Mouse (Mus musculus) gastrocnemius, postnatal 25 days (tissue): ENCODE data around the gene Mtch1. TPM values are rescaled to one million over a fixed set of nuclear protein-coding genes. Genes with fewer than 3 reads are reported as not detected.
"Not testable (repeated sequence)": the region's sequence is repeated elsewhere in the genome, so short reads cannot be mapped to it uniquely, and the experiment has no call there.

ENCODE experiments used
- DNase-seq: peaks from one replicate; pipeline ENCODE4 v3.0.0; 2022
- long read RNA-seq, 2 experiments: library from polyadenylated mRNA; stranded (forward); transcript quantifications; one replicate each; pipeline ENCODE4 v2.0.0; 2021
- total RNA-seq, 2 experiments: library from RNA; stranded (reverse); gene quantifications; 1 replicate in 1 of 2; 2 replicates in 1 of 2; pipeline ENCODE4 v1.2.3; 2021

The Mtch1 gene
- 100 to 1,000 TPM; 104 to 106 TPM for total RNA-seq
- long read RNA-seq, experiment 1, transcript Mtch1-201 (12 exons, 1,952 nt) = minor isoform, 61 of 212 reads
- long read RNA-seq, experiment 1, transcript Mtch1-202 (12 exons, 1,897 nt) = major isoform, 98 of 212 reads
- long read RNA-seq, experiment 1, transcript Mtch1-218 (1 exons, 2,292 nt) = minor isoform, 27 of 212 reads
- long read RNA-seq, experiment 1, partial matches to known transcripts = 6 of 212 reads
- long read RNA-seq, experiment 1, other reads (novel, unspliced or antisense) = 13 of 212 reads
- long read RNA-seq, experiment 2, transcript Mtch1-201 (12 exons, 1,952 nt) = minor isoform, 81 of 248 reads
- long read RNA-seq, experiment 2, transcript Mtch1-202 (12 exons, 1,897 nt) = major isoform, 117 of 248 reads
- long read RNA-seq, experiment 2, transcript Mtch1-207 (13 exons, 1,093 nt) = minor isoform, 7 of 248 reads
- long read RNA-seq, experiment 2, transcript Mtch1-218 (1 exons, 2,292 nt) = minor isoform, 11 of 248 reads
- long read RNA-seq, experiment 2, partial matches to known transcripts = 14 of 248 reads
- long read RNA-seq, experiment 2, other reads (novel, unspliced or antisense) = 12 of 248 reads

- DNase-seq = peak; percentile 99
Measured at GRCm38 (mm10) chr17:29347645-29348256, at the start of gene Mtch1. Gene Mtch1 (minus strand): TSS chr17:29347934.

GRCm38 (mm10) chr17:29396821-29397242 is 49.1 kb upstream of the Mtch1 start:
- DNase-seq = peak; percentile 75

GRCm38 (mm10) chr17:29396056-29396799 is 48.5 kb upstream of the Mtch1 start:
- no peak for DNase-seq

- no peak for DNase-seq
Measured at GRCm38 (mm10) chr17:29395381-29395780, 47.6 kb upstream of the Mtch1 start.

GRCm38 (mm10) chr17:29394761-29395160 is 47.0 kb upstream of the Mtch1 start:
- DNase-seq = not testable (repeated sequence)

- no peak for DNase-seq
Measured at GRCm38 (mm10) chr17:29394106-29394760, 46.5 kb upstream of the Mtch1 start.

GRCm38 (mm10) chr17:29393335-29394089 is 45.8 kb upstream of the Mtch1 start:
- no peak for DNase-seq

- no peak for DNase-seq
Measured at GRCm38 (mm10) chr17:29391280-29391679, 43.5 kb upstream of the Mtch1 start.

GRCm38 (mm10) chr17:29388978-29389377 is 41.2 kb upstream of the Mtch1 start:
- peak; percentile 86 for DNase-seq

- DNase-seq = no peak
Measured at GRCm38 (mm10) chr17:29385746-29386145, 38.0 kb upstream of the Mtch1 start.

GRCm38 (mm10) chr17:29384850-29385438 is 37.2 kb upstream of the Mtch1 start:
- peak; percentile 60 for DNase-seq

- DNase-seq = no peak
Measured at GRCm38 (mm10) chr17:29383923-29384322, 36.2 kb upstream of the Mtch1 start.

GRCm38 (mm10) chr17:29382417-29382816 is 34.7 kb upstream of the Mtch1 start:
- no peak for DNase-seq

GRCm38 (mm10) chr17:29381472-29381871 is 33.7 kb upstream of the Mtch1 start:
- peak; percentile 52 for DNase-seq

GRCm38 (mm10) chr17:29380241-29380640 is 32.5 kb upstream of the Mtch1 start:
- no peak for DNase-seq

- no peak for DNase-seq
Measured at GRCm38 (mm10) chr17:29378056-29378455, 30.3 kb upstream of the Mtch1 start.

- DNase-seq = no peak
Measured at GRCm38 (mm10) chr17:29375871-29376270, 28.1 kb upstream of the Mtch1 start.

GRCm38 (mm10) chr17:29370984-29371723 is 23.4 kb upstream of the Mtch1 start:
- peak; percentile 80 for DNase-seq

- peak; percentile 5 for DNase-seq
Measured at GRCm38 (mm10) chr17:29368726-29369125, 21.0 kb upstream of the Mtch1 start.

- DNase-seq = peak; percentile 52
Measured at GRCm38 (mm10) chr17:29365105-29365621, 17.4 kb upstream of the Mtch1 start.
